Mouse (Mus musculus) hindbrain, embryonic 11.5 days (tissue): ENCODE results near the gene Ctnnd2. TPM values are rescaled to one million over a fixed set of nuclear protein-coding genes. Genes with fewer than 3 reads are reported as not detected.
A peak's percentile ranks its signal among the peaks of the same experiment; 100 is the strongest.

ENCODE experiments used
- ATAC-seq: fragments of 200-750 bp; cut with Nextera tagmentation; 2 replicates; pipeline ENCODE4 v1.8.0; 2017; ENCODE audit warnings: mild to moderate bottlenecking, moderate TSS enrichment, moderate library complexity; ENCODE audit not compliant: low FRiP score
- DNase-seq: peaks from one replicate; pipeline ENCODE4 v3.0.0-alpha.2; 2015; ENCODE audit warnings: low spot score
- H3K27ac ChIP-seq: fragments of 300-500 bp; sonication (generic); 2 replicates; pipeline ENCODE4 v1.5.1; 2014; ENCODE audit warnings: mild to moderate bottlenecking, low read depth, low read length
- H3K27me3 ChIP-seq: fragments of 300-500 bp; sonication (generic); 2 replicates; pipeline ENCODE4 v1.6.1; 2014; ENCODE audit warnings: mild to moderate bottlenecking, low read length, moderate library complexity, mixed read lengths; ENCODE audit not compliant: control insufficient read depth, insufficient read depth
- H3K36me3 ChIP-seq: fragments of 300-500 bp; sonication (generic); 2 replicates; pipeline ENCODE4 v1.6.1; 2014; ENCODE audit warnings: mild to moderate bottlenecking, low read length, moderate library complexity, mixed read lengths; ENCODE audit not compliant: control insufficient read depth, insufficient read depth
- H3K4me1 ChIP-seq: fragments of 300-500 bp; sonication (generic); replicated peaks from 2 replicates; pipeline ENCODE4 v1.6.1; 2014; ENCODE audit warnings: low read length, mixed read lengths; ENCODE audit not compliant: control insufficient read depth, insufficient read depth
- H3K4me2 ChIP-seq: fragments of 300-500 bp; sonication (generic); replicated peaks from 2 replicates; pipeline ENCODE4 v1.6.1; 2014; ENCODE audit warnings: mild to moderate bottlenecking, low read depth, low read length
- H3K4me3 ChIP-seq: fragments of 300-500 bp; sonication (generic); 2 replicates; pipeline ENCODE4 v1.5.1; 2014; ENCODE audit warnings: low read depth, low read length
- H3K9ac ChIP-seq: fragments of 300-500 bp; sonication (generic); 2 replicates; pipeline ENCODE4 v1.6.1; 2014; ENCODE audit warnings: low read depth, low read length
- H3K9me3 ChIP-seq: fragments of 300-500 bp; sonication (generic); 2 replicates; pipeline ENCODE4 v1.6.1; 2016; ENCODE audit warnings: low read length; ENCODE audit not compliant: control insufficient read depth
- whole genome bisulfite sequencing: fragments of 180-500 bp; shearing (Covaris S2); extraction: QIAGEN DNeasy Blood & Tissue Kit; methylation state at CpG from one replicate; pipeline ENCODE4 v1.1.7; 2014; 5-methylcytosine and 5-hydroxymethylcytosine counted together
- polyA plus RNA-seq: library from polyadenylated mRNA; unstranded; fragments of >200 nt; fragmentation: Nextera tagmentation; extraction: Ambion mirVana; gene quantifications from 2 replicates; pipeline ENCODE4 v1.2.1, GENCODE M21; 2014

Gene Ctnnd2
- polyA plus RNA-seq, 1 experiment from 2014 or later, result 32.2 TPM

GRCm38 (mm10) chr15:30173370-30173941, 1.1 kb downstream of the Ctnnd2 start:
- H3K27ac ChIP-seq, result peak overlapping the region; percentile 97
- no peaks in the 10 kb centered on the region for H3K9me3 ChIP-seq
- peak overlapping the region; percentile 53 for H3K4me2 ChIP-seq
- WGBS, result under 1% methylated on average over 29 of the region's 29 CpGs
- H3K27me3 ChIP-seq, result no peaks in the 10 kb centered on the region
- no peaks in the 10 kb centered on the region for H3K4me1 ChIP-seq
- peak; percentile 68 for DNase-seq
- H3K9ac ChIP-seq, result peak overlapping the region; percentile 68
- H3K36me3 ChIP-seq, result no peaks in the 10 kb centered on the region
- peak overlapping the region; percentile 44 for H3K4me3 ChIP-seq
- ATAC-seq, result peak; percentile 80

GRCm38 (mm10) chr15:30174321-30174720, 1.9 kb downstream of the Ctnnd2 start:
- Histone ChIP-seq H3K36me3 (no peaks in the 10 kb centered on the region), H3K4me2 (peak overlapping the region; percentile 53), H3K27me3 (no peaks in the 10 kb centered on the region), H3K27ac (no peak overlapping the region), H3K4me3 (peak overlapping the region; percentile 44), H3K9ac (peak overlapping the region; percentile 68), H3K4me1 (no peaks in the 10 kb centered on the region), H3K9me3 (no peaks in the 10 kb centered on the region)
- WGBS, result 42% methylated on average over 7 of the region's 7 CpGs
- peak; percentile 28 for DNase-seq
- no peak for ATAC-seq

DNA sequence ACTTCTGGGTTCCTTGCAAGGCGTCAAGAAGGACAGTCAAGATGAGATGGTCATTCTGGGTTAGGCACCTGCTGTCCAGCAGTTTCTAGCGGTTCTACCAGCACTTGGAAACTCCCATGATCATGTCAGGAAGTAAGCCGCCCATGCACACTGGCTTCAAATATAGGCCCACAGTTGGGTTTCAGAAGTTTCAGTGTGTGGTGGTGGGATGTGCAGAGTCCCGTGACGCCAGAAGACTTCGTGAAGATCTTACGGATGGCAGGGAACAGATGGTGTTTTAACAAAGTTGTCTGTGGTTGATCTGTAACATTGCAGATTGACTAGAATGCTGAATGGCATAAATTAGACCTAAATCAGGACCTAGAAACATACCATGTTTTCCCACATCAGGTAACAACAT, 11.6 kb downstream of the Ctnnd2 start:
- H3K4me1 ChIP-seq, result no peaks in the 10 kb centered on the region
- no peaks in the 10 kb centered on the region for H3K9me3 ChIP-seq
- no peaks in the 10 kb centered on the region for H3K36me3 ChIP-seq
- H3K4me3 ChIP-seq, result no peak overlapping the region
- no peaks in the 10 kb centered on the region for H3K27me3 ChIP-seq
- H3K4me2 ChIP-seq, result no peak overlapping the region
- DNase-seq (no peak), ATAC-seq (no peak)
- no peak overlapping the region for H3K9ac ChIP-seq
- 94% methylated on average over 7 of the region's 7 CpGs for WGBS
- H3K27ac ChIP-seq, result no peak overlapping the region

- ATAC-seq, result no peak
Measured at GRCm38 (mm10) chr15:30190872-30191271, 18.5 kb downstream of the Ctnnd2 start.

GRCm38 (mm10) chr15:30191931-30192668, 19.7 kb downstream of the Ctnnd2 start:
- no peak for ATAC-seq
- Histone ChIP-seq H3K27me3 (no peaks in the 10 kb centered on the region), H3K4me1 (0 out of 2 replicates have a peak, but pooled peaks cover 2% of the 10 kb centered on the region), H3K27ac (no peak overlapping the region), H3K4me3 (no peak overlapping the region), H3K9me3 (no peaks in the 10 kb centered on the region), H3K9ac (no peak overlapping the region), H3K4me2 (no peak overlapping the region), H3K36me3 (no peaks in the 10 kb centered on the region)
- WGBS, result 64% methylated on average over 5 of the region's 5 CpGs
- no peak for DNase-seq

More at GRCm38 (mm10) chr15:30190872-30191271, 18.5 kb downstream of the Ctnnd2 start:
- Histone ChIP-seq H3K9ac (no peak overlapping the region), H3K4me2 (no peak overlapping the region), H3K36me3 (no peaks in the 10 kb centered on the region), H3K27me3 (no peaks in the 10 kb centered on the region), H3K9me3 (no peaks in the 10 kb centered on the region), H3K4me1 (0 out of 2 replicates have a peak, but pooled peaks cover 2% of the 10 kb centered on the region), H3K27ac (no peak overlapping the region), H3K4me3 (no peak overlapping the region)
- DNase-seq, result no peak

DNA sequence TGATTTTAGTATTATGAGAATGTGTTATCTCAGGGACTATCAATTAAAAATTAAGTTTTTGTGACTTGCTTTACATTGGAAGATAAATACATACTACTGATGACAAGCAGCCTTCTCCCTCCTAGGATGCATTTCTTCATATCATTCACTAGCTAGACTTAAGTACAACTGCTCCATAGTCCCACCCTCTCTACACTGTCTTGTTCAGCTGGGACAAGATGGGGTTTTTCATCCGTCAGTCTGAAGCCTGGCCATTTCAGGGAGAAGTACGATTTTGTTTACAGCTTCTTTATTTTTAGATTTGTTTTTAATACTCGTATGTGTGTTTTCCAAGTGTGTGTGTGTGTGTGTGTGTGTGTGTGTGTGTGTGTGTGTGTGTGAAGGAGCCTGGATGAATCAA, 26.0 kb downstream of the Ctnnd2 start:
- DNase-seq, result no peak
- no peaks in the 10 kb centered on the region for H3K36me3 ChIP-seq
- H3K27me3 ChIP-seq, result no peaks in the 10 kb centered on the region
- no peak overlapping the region for H3K4me3 ChIP-seq
- WGBS, result 90% methylated on average over 3 of the region's 3 CpGs
- H3K4me1 ChIP-seq, result no peaks in the 10 kb centered on the region
- no peak overlapping the region for H3K9ac ChIP-seq
- H3K9me3 ChIP-seq, result no peaks in the 10 kb centered on the region
- no peak for ATAC-seq
- no peak overlapping the region for H3K27ac ChIP-seq
- no peak overlapping the region for H3K4me2 ChIP-seq

- Histone ChIP-seq H3K4me3 (no peak overlapping the region), H3K36me3 (no peaks in the 10 kb centered on the region), H3K4me1 (no peaks in the 10 kb centered on the region), H3K27me3 (no peaks in the 10 kb centered on the region), H3K9me3 (no peaks in the 10 kb centered on the region), H3K9ac (no peak overlapping the region), H3K27ac (no peak overlapping the region), H3K4me2 (no peak overlapping the region)
- no peak for DNase-seq
- 93% methylated on average over 1 of the region's 1 CpGs for WGBS
- ATAC-seq, result no peak
Measured at GRCm38 (mm10) chr15:30199785-30200184, 27.4 kb downstream of the Ctnnd2 start.

DNA sequence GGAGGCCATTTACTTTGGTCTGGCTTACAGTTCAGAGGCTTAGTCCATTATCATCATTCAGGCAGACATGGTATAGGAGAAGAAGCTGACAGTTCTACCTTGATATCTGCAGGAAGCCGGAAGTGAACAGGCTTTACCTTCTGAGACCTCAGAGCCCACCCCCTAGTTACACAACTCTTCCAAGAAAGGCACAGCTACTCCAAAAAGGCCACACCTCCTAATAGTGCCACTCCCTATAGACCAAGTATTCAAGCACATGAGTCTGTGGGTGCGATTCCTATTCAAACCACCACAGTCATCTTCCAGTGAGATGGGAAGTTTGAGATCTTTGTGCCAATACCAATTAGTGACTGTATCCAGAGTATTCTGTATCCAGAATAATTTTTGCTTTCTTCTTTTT, 28.8 kb downstream of the Ctnnd2 start:
- Histone ChIP-seq H3K9ac (no peak overlapping the region), H3K4me2 (no peak overlapping the region), H3K36me3 (no peaks in the 10 kb centered on the region), H3K4me3 (no peak overlapping the region), H3K27me3 (no peaks in the 10 kb centered on the region), H3K9me3 (no peaks in the 10 kb centered on the region), H3K27ac (no peak overlapping the region), H3K4me1 (no peaks in the 10 kb centered on the region)
- ATAC-seq, result no peak
- no peak for DNase-seq
- 94% methylated on average over 2 of the region's 2 CpGs for WGBS

DNA sequence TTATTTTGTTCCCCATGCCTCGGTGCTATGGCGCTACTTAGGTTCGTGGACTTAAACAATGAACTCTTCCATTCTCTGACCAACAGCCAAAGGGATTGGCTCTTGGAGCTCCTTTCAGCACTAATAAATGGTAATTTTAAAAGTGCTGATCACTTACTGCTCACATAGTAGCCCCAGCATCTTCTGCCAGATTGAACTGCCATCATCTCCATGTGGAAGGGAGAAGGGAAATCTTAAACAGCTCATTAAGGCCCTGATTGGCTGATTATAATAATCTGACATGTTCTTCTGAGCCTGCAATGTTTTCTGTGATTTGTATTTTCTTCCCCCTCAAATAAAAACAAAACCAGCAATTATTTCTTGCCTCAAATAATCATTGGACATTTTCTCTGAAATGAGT, 29.2 kb downstream of the Ctnnd2 start:
- Histone ChIP-seq H3K9me3 (no peaks in the 10 kb centered on the region), H3K27me3 (no peaks in the 10 kb centered on the region), H3K9ac (no peak overlapping the region), H3K4me1 (no peaks in the 10 kb centered on the region), H3K4me2 (no peak overlapping the region), H3K4me3 (no peak overlapping the region), H3K36me3 (no peaks in the 10 kb centered on the region), H3K27ac (no peak overlapping the region)
- ATAC-seq (no peak), DNase-seq (no peak)
- 93% methylated on average over 3 of the region's 3 CpGs for WGBS
